Mouse (Mus musculus) midbrain, embryonic 15.5 days (tissue): ENCODE results near the gene Fam178b. TPM values are rescaled to one million over a fixed set of nuclear protein-coding genes. Genes with fewer than 3 reads are reported as not detected.

Source experiments
- ATAC-seq: fragments of 200-750 bp; cut with Nextera tagmentation; replicated peaks from 2 replicates; pipeline ENCODE4 v1.8.0; 2017; ENCODE audit warnings: moderate TSS enrichment
- H3K27ac ChIP-seq: fragments of 300-500 bp; sonication (generic); 2 replicates; pipeline ENCODE4 v1.5.1; 2015; ENCODE audit warnings: mild to moderate bottlenecking, inconsistent platforms
- H3K27me3 ChIP-seq: fragments of 300-500 bp; sonication (generic); replicated peaks from 2 replicates; pipeline ENCODE4 v1.6.1; 2015; ENCODE audit warnings: inconsistent platforms
- H3K36me3 ChIP-seq: fragments of 300-500 bp; sonication (generic); replicated peaks from 2 replicates; pipeline ENCODE4 v1.6.1; 2015; ENCODE audit warnings: inconsistent platforms
- H3K4me1 ChIP-seq: fragments of 300-500 bp; sonication (generic); 2 replicates; pipeline ENCODE4 v1.6.1; 2015; ENCODE audit warnings: inconsistent platforms
- H3K4me2 ChIP-seq: fragments of 300-500 bp; sonication (generic); 2 replicates; pipeline ENCODE4 v1.6.1; 2015; ENCODE audit warnings: inconsistent platforms, mild to moderate bottlenecking, moderate library complexity
- H3K4me3 ChIP-seq: fragments of 300-500 bp; sonication (generic); 2 replicates; pipeline ENCODE4 v1.5.1; 2015; ENCODE audit warnings: mild to moderate bottlenecking, inconsistent platforms
- H3K9ac ChIP-seq: fragments of 300-500 bp; sonication (generic); 2 replicates; pipeline ENCODE4 v1.6.1; 2015; ENCODE audit warnings: mild to moderate bottlenecking, inconsistent platforms
- H3K9me3 ChIP-seq: fragments of 300-500 bp; sonication (generic); 2 replicates; pipeline ENCODE4 v1.6.1; 2016; ENCODE audit warnings: inconsistent platforms
- WGBS: fragments of 180-500 bp; shearing (Covaris S2); methylation state at CpG from one replicate; pipeline ENCODE4 v1.1.7; 2015; ENCODE audit warnings: mixed read lengths; 5-methylcytosine and 5-hydroxymethylcytosine counted together
- polyA plus RNA-seq: library from polyadenylated mRNA; unstranded; fragments of >200 nt; fragmentation: Nextera tagmentation; extraction: Ambion mirVana; gene quantifications from 2 replicates; pipeline ENCODE4 v1.2.1, GENCODE M21; 2015

Gene Fam178b
- polyA plus RNA-seq: not detected in 2 replicates

DNA sequence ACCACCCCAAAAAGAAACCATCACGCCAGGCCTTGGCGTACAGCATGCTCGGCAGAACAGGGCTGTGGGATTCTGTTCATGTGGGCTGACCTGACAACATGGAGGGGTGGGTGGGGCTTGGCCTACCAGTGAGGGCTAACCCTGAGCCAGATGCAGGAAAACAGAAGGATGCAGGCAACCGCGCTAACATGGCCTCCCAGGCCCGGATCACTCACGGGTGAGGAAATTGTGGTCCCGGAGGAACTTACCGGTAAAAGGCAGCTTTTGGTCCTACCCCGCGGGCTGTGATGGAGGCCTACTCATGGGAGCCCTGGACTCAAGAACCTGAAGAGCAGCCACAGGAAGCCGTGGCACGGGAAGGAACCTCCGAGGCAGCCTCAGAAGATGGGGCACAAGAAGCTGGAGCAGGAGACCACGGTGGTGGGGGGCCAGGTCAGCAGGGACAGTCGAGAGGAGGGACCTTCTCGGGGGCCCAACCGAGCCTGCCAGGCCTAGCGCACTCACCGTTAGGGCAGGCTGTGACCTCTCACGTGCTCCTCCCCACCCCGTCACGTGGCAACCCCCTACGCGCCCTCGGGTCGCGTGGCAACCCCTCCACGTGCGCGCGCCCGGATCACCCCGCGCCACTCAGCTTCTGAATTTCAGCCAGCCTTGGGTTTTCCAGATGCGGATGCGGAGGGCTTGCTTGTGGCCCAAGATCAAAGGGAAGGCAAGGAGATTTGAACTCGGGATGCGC lies at the start of gene Fam178b:
Gene Fam178b (minus strand): TSS at position 564 of the 736 bp plus-strand sequence.
- ATAC-seq: no peak; the same call in 1 of the 2 replicates
- Histone ChIP-seq H3K9me3 (no peaks in the 10 kb centered on the region), H3K9ac (no peak within 1 kb of the TSS), H3K27ac (no peak within 1 kb of the TSS), H3K4me3 (no peak within 1 kb of the TSS), H3K27me3 (no peaks in the 10 kb centered on the region), H3K36me3 (no peaks in the 10 kb centered on the region), H3K4me2 (no peak within 1 kb of the TSS), H3K4me1 (no peaks in the 10 kb centered on the region; the same call in 1 of the 2 replicates)
- 93% methylated on average over 39 of the region's 39 CpGs for WGBS

DNA sequence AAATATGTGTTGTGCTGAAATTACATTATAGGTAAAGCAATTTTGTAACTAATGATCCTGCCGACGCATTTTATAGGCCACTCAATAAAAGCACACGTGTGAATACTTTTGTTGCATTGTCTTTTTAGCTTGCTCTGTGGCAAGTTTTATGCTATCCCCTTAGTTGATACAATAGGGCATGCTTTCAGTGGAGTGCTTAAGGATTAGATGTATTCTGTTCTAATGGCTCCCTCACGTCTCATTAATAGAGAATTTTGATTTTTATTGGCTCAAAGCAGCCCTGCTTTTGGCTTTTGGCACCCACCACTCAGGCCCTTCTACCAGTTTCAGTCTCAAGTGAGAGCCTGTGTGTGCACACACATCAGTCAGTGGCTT lies 41.1 kb upstream of the Fam178b start:
- Histone ChIP-seq H3K9ac (no peak overlapping the region), H3K4me1 (no peaks in the 10 kb centered on the region), H3K36me3 (no peaks in the 10 kb centered on the region), H3K27ac (no peak overlapping the region), H3K9me3 (no peaks in the 10 kb centered on the region), H3K4me2 (no peak overlapping the region), H3K27me3 (no peaks in the 10 kb centered on the region), H3K4me3 (no peak overlapping the region)
- ATAC-seq: no peak
- 71% methylated on average over 4 of the region's 4 CpGs for WGBS

DNA sequence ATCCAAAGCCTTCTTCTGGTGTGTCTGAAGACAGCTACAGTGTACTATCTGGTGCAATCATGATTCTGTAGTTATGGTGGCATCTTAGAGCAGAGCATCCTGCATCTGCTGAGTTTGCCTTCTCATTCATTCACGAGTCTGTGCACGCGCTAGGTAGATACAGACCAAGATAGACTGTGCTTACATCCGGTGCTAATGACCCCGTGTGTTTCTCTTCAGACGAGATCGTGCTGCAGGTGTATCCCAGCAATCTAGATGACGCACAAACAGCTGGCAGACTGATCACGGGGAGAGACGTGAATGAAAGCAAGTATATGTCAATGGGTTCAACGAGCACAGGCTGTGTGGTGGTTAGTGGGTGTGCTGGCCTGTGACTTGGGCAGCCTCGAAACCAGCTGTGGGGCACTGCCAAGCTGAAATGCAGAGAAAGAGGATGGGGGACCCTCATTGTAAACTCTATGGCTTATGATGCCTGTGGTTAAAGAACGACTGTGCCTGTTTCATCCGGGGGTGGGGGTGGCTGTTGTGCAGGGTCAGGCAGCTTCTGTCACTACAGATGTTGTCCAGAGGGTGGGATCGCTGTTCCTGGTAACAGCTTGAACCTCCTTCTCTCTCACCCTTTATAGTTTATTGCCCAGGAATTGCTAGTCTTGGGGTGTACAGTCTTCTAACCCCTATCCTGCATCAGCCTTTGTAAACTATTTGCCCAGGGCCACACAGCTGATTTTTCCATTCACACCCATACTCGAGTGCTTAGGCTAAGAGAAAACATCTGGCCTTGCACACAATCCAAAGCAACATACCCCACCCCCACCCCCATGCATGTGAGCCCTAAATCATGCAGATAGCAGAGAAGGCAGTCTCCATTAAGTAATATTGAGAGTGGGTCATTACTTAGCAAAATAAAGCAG lies 40.4 kb upstream of the Fam178b start:
- H3K9ac ChIP-seq: no peak overlapping the region
- ATAC-seq: no peak
- no peaks in the 10 kb centered on the region for H3K27me3 ChIP-seq
- no peaks in the 10 kb centered on the region for H3K36me3 ChIP-seq
- no peaks in the 10 kb centered on the region for H3K4me1 ChIP-seq
- H3K27ac ChIP-seq: no peak overlapping the region
- no peak overlapping the region for H3K4me2 ChIP-seq
- no peaks in the 10 kb centered on the region for H3K9me3 ChIP-seq
- no peak overlapping the region for H3K4me3 ChIP-seq
- WGBS: 78% methylated on average over 16 of the region's 16 CpGs

DNA sequence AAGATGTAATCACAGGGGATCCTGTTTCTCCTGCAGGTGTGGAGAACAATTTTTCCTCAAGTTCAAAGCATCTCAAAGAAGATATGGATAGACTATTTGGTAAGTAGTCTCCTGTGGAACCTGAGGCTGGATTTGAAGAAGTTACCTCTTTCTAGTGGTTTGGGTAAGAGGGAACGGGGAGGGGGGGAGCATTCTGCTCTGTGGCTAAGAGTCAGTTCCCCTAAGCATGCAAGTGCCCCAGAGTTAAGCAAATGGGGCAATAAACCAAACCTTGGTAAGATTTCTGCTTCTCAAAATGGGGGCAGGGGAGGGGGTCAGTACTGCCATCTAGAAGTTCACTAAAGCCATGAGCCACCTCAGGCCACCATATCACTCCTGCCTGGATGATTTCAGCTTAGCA lies 35.8 kb upstream of the Fam178b start:
- 81% methylated on average over 1 of the region's 1 CpGs for WGBS
- Histone ChIP-seq H3K27ac (no peak overlapping the region), H3K4me1 (no peaks in the 10 kb centered on the region), H3K9me3 (no peaks in the 10 kb centered on the region), H3K4me3 (no peak overlapping the region), H3K9ac (no peak overlapping the region), H3K27me3 (no peaks in the 10 kb centered on the region), H3K4me2 (no peak overlapping the region), H3K36me3 (no peaks in the 10 kb centered on the region)
- ATAC-seq: no peak

DNA sequence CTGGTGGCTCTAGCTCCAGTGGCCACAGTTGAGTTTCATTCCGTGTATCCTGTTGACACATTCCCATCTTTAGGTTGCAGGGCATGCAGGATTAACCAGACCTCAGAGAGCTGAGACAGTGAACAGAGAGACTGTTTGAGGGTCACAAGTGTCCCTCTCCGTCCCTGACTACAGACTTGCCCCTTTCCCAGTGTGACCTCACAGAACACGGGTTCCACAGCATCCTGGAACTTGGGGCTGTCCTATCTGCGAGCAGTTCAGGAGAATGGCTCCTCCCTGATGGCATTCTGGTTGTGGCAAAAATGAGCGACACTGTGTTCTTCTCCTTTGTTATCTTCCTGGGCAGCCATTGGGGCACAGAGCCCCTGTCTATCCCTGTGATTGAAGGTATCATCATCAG lies 31.3 kb upstream of the Fam178b start, which contains the start of gene Actr1b:
Gene Actr1b (minus strand): TSS at position 112 of the 400 bp plus-strand sequence.
- Histone ChIP-seq H3K27ac (no peak within 1 kb of the TSS), H3K4me3 (no peak within 1 kb of the TSS), H3K9ac (no peak within 1 kb of the TSS), H3K9me3 (no peaks in the 10 kb centered on the region), H3K36me3 (no peaks in the 10 kb centered on the region), H3K4me2 (no peak within 1 kb of the TSS), H3K27me3 (no peaks in the 10 kb centered on the region), H3K4me1 (no peaks in the 10 kb centered on the region)
- 83% methylated on average over 5 of the region's 5 CpGs for WGBS
- no peak for ATAC-seq

DNA sequence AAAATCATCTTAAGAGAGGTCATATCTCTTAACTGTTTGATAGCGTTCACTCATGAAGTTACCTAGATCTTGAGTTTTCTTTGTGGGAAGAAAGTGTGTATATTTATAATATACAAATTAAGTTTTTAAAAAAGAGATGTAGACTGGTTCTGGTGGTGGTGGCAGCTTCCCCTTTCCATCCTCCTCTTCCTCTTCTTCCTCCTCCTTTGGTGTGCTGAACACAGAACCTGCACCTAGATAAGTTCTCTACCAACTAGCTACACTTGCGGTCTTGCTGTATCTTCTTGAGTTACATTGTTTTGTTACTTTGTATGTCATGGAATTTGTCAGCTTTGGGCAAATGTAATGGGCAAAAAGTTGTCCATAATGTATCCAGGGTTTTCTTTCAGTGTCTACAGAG lies 28.1 kb upstream of the Fam178b start:
- no peaks in the 10 kb centered on the region for H3K27me3 ChIP-seq
- no peak overlapping the region for H3K9ac ChIP-seq
- H3K4me3 ChIP-seq: no peak overlapping the region
- no peak for ATAC-seq
- H3K27ac ChIP-seq: no peak overlapping the region
- peaks cover 7% of the 10 kb centered on the region; the same call in 1 of the 2 replicates for H3K36me3 ChIP-seq
- peaks cover 23% of the 10 kb centered on the region for H3K4me1 ChIP-seq
- no peaks in the 10 kb centered on the region for H3K9me3 ChIP-seq
- 98% methylated on average over 2 of the region's 2 CpGs for WGBS
- H3K4me2 ChIP-seq: no peak overlapping the region

DNA sequence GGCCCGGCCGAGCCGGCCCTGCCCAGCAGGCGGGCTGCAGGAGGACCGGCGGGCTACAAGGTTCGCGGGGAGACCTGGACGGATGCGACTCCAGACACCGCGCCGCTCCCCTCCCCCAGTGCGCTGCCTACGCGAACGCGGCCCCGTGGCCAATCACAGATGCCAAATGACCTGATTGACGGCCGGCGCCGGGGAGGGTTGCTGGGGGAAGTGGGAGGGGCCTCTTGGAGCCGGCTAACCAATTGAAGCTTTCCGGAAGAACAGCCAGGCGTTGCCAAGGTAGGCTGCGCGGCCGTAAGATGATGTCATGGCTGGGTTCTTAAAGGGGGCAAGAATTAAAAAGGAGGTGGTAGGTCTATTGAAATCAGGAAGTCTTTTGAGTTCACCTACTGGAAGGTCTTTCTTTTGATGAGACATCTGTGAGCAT lies 26.9 kb upstream of the Fam178b start, which contains the start of gene 4933424G06Rik:
Gene 4933424G06Rik (plus strand): TSS at position 296 of the 427 bp plus-strand sequence.
- no peaks in the 10 kb centered on the region for H3K27me3 ChIP-seq
- peaks cover 23% of the 10 kb centered on the region for H3K4me1 ChIP-seq
- no peaks in the 10 kb centered on the region for H3K9me3 ChIP-seq
- H3K4me3 ChIP-seq: peak within 1 kb of the TSS; percentile 82
- H3K4me2 ChIP-seq: peak within 1 kb of the TSS; percentile 82
- H3K27ac ChIP-seq: peak within 1 kb of the TSS; percentile 84
- H3K9ac ChIP-seq: peak within 1 kb of the TSS; percentile 89
- under 1% methylated on average over 29 of the region's 29 CpGs for WGBS
- ATAC-seq: peak; percentile 98
- H3K36me3 ChIP-seq: peaks cover 10% of the 10 kb centered on the region

DNA sequence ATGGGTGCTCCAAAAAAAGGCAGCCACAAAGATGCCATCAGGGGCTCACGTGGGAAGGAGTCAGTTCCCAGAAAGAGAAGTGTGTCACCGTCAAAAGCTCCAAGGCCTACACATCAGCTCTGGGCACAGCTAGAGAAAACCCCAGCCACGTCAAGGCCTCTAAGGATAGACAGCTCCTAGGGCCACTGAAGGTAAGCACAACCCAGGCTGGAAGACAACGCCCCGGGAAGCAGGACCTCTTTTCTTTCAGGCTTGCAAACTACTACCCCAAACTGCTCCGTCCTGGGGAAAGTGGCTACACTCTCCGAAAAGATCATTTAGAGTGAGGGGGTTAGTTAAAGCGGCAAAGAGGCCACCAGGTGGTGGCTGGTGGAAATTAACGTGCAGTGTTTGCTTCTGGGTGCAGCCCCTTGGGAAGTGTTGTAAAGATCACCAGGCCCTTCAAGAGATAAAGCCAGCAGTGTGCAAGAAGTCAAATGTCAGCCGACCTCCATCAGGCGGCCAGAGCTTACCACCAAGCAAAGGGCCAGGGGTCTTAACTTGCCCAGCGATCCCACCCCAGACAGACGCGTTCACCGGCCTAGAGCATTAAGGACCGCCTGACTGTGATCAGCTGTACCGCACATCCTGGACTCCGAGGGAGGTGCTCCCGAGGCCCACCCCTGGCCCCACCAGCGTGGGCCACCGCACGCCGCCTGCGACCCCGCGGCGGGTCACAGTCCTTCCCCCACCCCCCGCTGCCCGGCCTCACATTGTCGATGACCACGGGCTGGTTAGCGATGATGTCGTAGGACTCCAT lies 26.3 kb upstream of the Fam178b start:
- peak; percentile 82 for ATAC-seq
- Histone ChIP-seq H3K4me1 (peaks cover 23% of the 10 kb centered on the region), H3K36me3 (peaks cover 10% of the 10 kb centered on the region), H3K9ac (peak overlapping the region; percentile 89), H3K9me3 (no peaks in the 10 kb centered on the region), H3K27me3 (no peaks in the 10 kb centered on the region), H3K4me2 (peak overlapping the region; percentile 82), H3K4me3 (peak overlapping the region; percentile 82), H3K27ac (peak overlapping the region; percentile 84)
- under 1% methylated on average over 33 of the region's 33 CpGs for WGBS

DNA sequence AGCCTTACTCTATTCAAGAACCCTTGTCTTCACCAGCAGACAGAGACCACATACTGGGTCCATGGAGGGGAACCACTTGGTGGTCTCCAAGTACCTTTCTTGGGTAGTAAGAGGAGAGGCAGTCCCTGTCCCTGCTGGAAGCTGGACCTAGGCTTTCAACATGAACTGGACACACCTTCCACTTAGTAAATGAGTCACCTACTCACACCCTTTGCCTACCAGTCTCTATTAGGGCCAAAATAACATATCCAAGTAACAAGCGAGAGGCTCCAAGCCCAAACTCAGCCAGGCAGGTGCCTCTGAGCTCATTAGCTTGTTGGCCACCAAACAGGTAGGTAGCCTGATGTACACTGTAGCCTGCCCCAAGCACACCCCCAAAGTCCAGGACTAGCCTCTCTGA lies 25.6 kb upstream of the Fam178b start:
- 0 out of 2 replicates have a peak overlapping the region, but pooled peaks have one; percentile 84 for H3K27ac ChIP-seq
- no peaks in the 10 kb centered on the region for H3K27me3 ChIP-seq
- H3K9me3 ChIP-seq: no peaks in the 10 kb centered on the region
- H3K9ac ChIP-seq: peak overlapping the region; percentile 89
- 94% methylated on average over 1 of the region's 1 CpGs for WGBS
- H3K4me2 ChIP-seq: peak overlapping the region; percentile 82
- ATAC-seq: no peak
- H3K4me1 ChIP-seq: peaks cover 23% of the 10 kb centered on the region
- peaks cover 15% of the 10 kb centered on the region for H3K36me3 ChIP-seq
- H3K4me3 ChIP-seq: peak overlapping the region; percentile 82

DNA sequence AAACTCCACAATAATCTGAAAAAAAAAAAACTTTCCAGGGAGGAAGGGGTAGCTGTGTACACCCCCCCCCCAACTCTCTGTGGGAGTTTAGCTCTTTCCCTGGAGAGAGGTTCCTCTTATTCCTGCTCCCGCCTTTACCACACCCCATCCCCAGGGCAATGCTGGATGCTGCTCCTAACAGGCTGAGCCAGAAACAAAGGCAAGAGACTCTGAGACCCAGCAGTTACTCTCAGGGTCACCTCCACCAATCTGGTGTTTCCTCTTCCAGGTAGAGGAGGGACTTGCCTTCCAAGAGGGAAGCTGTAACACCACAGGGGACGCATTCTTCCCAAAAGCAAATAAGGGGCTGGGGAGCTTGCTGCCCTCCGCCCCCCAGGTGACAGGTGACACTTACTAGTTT lies 24.8 kb upstream of the Fam178b start:
- peaks cover 20% of the 10 kb centered on the region for H3K36me3 ChIP-seq
- no peaks in the 10 kb centered on the region for H3K27me3 ChIP-seq
- WGBS: 78% methylated on average over 3 of the region's 3 CpGs
- no peak overlapping the region for H3K4me3 ChIP-seq
- H3K4me2 ChIP-seq: peak overlapping the region; percentile 82; the same call in 1 of the 2 replicates
- peaks cover 23% of the 10 kb centered on the region for H3K4me1 ChIP-seq
- ATAC-seq: no peak
- 0 out of 2 replicates have a peak overlapping the region, but pooled peaks have one; percentile 89 for H3K9ac ChIP-seq
- H3K27ac ChIP-seq: no peak overlapping the region
- no peaks in the 10 kb centered on the region for H3K9me3 ChIP-seq

DNA sequence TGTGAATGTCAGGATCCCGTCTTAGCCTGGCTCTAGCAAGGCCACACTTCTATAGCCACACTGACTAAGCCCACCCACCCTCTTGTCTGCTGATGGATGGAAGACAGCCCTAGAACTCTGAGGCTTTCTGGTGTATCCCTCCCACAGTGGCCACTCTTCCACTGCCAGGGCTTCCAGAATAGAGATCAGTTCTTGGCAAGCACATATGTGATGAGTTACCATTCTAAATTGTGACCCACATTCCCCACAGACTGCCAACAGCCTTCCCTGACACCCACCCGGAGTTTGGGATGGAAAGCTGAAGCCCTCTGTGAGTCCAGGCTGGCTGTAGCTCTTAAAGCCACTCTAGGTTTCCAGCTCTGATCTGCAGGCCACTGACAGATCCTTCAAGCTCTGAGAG lies 24.2 kb upstream of the Fam178b start:
- Histone ChIP-seq H3K27ac (no peak overlapping the region), H3K9ac (no peak overlapping the region), H3K4me1 (peaks cover 23% of the 10 kb centered on the region), H3K36me3 (peaks cover 26% of the 10 kb centered on the region), H3K4me3 (no peak overlapping the region), H3K27me3 (no peaks in the 10 kb centered on the region), H3K4me2 (no peak overlapping the region), H3K9me3 (no peaks in the 10 kb centered on the region)
- 73% methylated on average over 2 of the region's 2 CpGs for WGBS
- no peak for ATAC-seq
